ENCODE assay signal across 9 mouse cellular contexts in genomic region chr11:102408888-102409794, GRCm38 (mm10). TPM values are rescaled to one million over a fixed set of nuclear protein-coding genes. Genes with fewer than 3 reads are reported as not detected.
DNase-seq lines count a peak whose midpoint lies in the region; ATAC-seq and TF ChIP-seq lines count a peak whose summit lies in the region.
"Had no signal": no experiment of that assay in that cellular context is flagged by ENCODE, and none has a peak within 500 bp of the region (broad histone marks: within the 10 kb centered on the region; RNA-seq: fewer than 3 reads in every experiment).

No protein-coding gene starts in this region.

- peak overlapping the region; percentile 99 for H3K27ac ChIP-seq in heart, embryonic 11.5 days (ENCODE audit: low read depth, low read length)
- peak overlapping the region; percentile 89 for H3K27ac ChIP-seq in ES-E14 (ENCODE audit: insufficient read depth, low read depth, low read length, poor library complexity, severe bottlenecking)
- H3K27ac ChIP-seq in heart, postnatal 0 days (ENCODE audit: low read depth) = peak overlapping the region; percentile 86
- no peak overlapping the region for H3K27ac ChIP-seq in midbrain, embryonic 11.5 days (ENCODE audit: low read depth, low read length)

- in situ Hi-C loops in ES-E14 (cut with MboI; ENCODE audit: low sequenced_read_pairs in 2 of 2, unreplicated experiment in 2 of 2) = no loop called here

- no peak for TF ChIP-seq CTCF in heart, postnatal 0 days (IDR thresholded peaks at IDR 0.05; ENCODE audit: low read depth)

- H3K9me3 ChIP-seq in heart, embryonic 11.5 days (replicated peaks; ENCODE audit: control insufficient read depth, low read length) = no peaks in the 10 kb centered on the region
- H3K9me3 ChIP-seq in ES-E14 (ENCODE audit: control insufficient read depth, insufficient read depth, low read depth, low read length) = no peaks in the 10 kb centered on the region
- no peaks in the 10 kb centered on the region for H3K9me3 ChIP-seq in heart, postnatal 0 days (replicated peaks; ENCODE audit: control insufficient read depth, low read length)
- no peaks in the 10 kb centered on the region for H3K9me3 ChIP-seq in midbrain, embryonic 11.5 days (ENCODE audit: control insufficient read depth, low read length)

- H3K4me2 ChIP-seq in heart, embryonic 11.5 days = peak overlapping the region; percentile 90
- H3K4me2 ChIP-seq in heart, postnatal 0 days (ENCODE audit: low read depth, low read length) = peak overlapping the region; percentile 66
- peak overlapping the region; percentile 88 for H3K4me2 ChIP-seq in midbrain, embryonic 11.5 days

- peak overlapping the region; percentile 54; the same call in 1 of the 2 replicates for H3K9ac ChIP-seq in heart, embryonic 11.5 days (ENCODE audit: low read depth, low read length)
- H3K9ac ChIP-seq in ES-E14 (ENCODE audit: insufficient read depth, low read depth, low read length, poor library complexity, severe bottlenecking) = peak overlapping the region; percentile 87
- no peak overlapping the region for H3K9ac ChIP-seq in heart, postnatal 0 days (replicated peaks; ENCODE audit: low read depth, low read length)
- H3K9ac ChIP-seq in midbrain, embryonic 11.5 days (ENCODE audit: low read length) = peak overlapping the region; percentile 20; the same call in 1 of the 2 replicates

- H3K36me3 ChIP-seq in heart, embryonic 11.5 days (ENCODE audit: control insufficient read depth, insufficient read depth, low read length) = peaks cover 2% of the 10 kb centered on the region; the same call in 1 of the 2 replicates
- peaks cover 18% of the 10 kb centered on the region for H3K36me3 ChIP-seq in ES-E14 (ENCODE audit: control insufficient read depth, insufficient read depth, low read length, poor library complexity, severe bottlenecking)
- H3K36me3 ChIP-seq in heart, postnatal 0 days (replicated peaks; ENCODE audit: control insufficient read depth, insufficient read depth, low read length) = peaks cover 9% of the 10 kb centered on the region
- 0 out of 2 replicates have a peak, but pooled peaks cover 5% of the 10 kb centered on the region for H3K36me3 ChIP-seq in midbrain, embryonic 11.5 days (ENCODE audit: control insufficient read depth, insufficient read depth, low read length)

- peaks cover 11% of the 10 kb centered on the region for H3K4me1 ChIP-seq in heart, embryonic 11.5 days (ENCODE audit: control insufficient read depth, insufficient read depth, low read length)
- H3K4me1 ChIP-seq in ES-E14 (ENCODE audit: control insufficient read depth in 2 of 2, insufficient read depth in 2 of 2, low read length in 2 of 2, poor library complexity in 1 of 2) = peaks cover 0 to 13% of the 10 kb centered on the region in 2 experiments; a peak in 2 of 4 replicates
- peaks cover 15% of the 10 kb centered on the region for H3K4me1 ChIP-seq in heart, postnatal 0 days (ENCODE audit: control insufficient read depth, insufficient read depth)
- peaks cover 13% of the 10 kb centered on the region for H3K4me1 ChIP-seq in midbrain, embryonic 11.5 days (ENCODE audit: control insufficient read depth, insufficient read depth, low read length)

- peak overlapping the region; percentile 90 for H3K4me3 ChIP-seq in heart, embryonic 11.5 days (ENCODE audit: low read depth, low read length)
- peak overlapping the region; percentile 61 to 70 for H3K4me3 ChIP-seq in ES-E14 (ENCODE audit: insufficient read depth in 1 of 2, low read depth in 1 of 2, low read length in 2 of 2, poor library complexity in 1 of 2, severe bottlenecking in 1 of 2)
- H3K4me3 ChIP-seq in heart, postnatal 0 days (ENCODE audit: low read depth, low read length) = peak overlapping the region; percentile 93
- H3K4me3 ChIP-seq in midbrain, embryonic 11.5 days (ENCODE audit: low read depth, low read length) = peak overlapping the region; percentile 81

- H3K27me3 ChIP-seq in heart, embryonic 11.5 days (ENCODE audit: control insufficient read depth, insufficient read depth, low read length) = no peaks in the 10 kb centered on the region
- H3K27me3 ChIP-seq in heart, postnatal 0 days (ENCODE audit: control insufficient read depth, insufficient read depth, low read length) = no peaks in the 10 kb centered on the region
- no peaks in the 10 kb centered on the region for H3K27me3 ChIP-seq in midbrain, embryonic 11.5 days (ENCODE audit: control insufficient read depth, insufficient read depth, low read length)

- no peak for ATAC-seq in heart, embryonic 11.5 days (replicated peaks; ENCODE audit: insufficient number of reproducible peaks, low FRiP score, low TSS enrichment)
- no peak for ATAC-seq in heart, postnatal 0 days (ENCODE audit: insufficient read depth, low read depth)
- no peak for ATAC-seq in midbrain, embryonic 11.5 days (ENCODE audit: low FRiP score)

- no peak for DNase-seq in heart, postnatal 4 days
- no peak for DNase-seq in ES-E14 (ENCODE audit: low read depth, low spot score)
- no peak for DNase-seq in heart, postnatal 0 days (ENCODE audit: low spot score)
- no peak for DNase-seq in midbrain, embryonic 11.5 days (ENCODE audit: low spot score, missing footprints)
- no peak for DNase-seq in retina, embryonic 14.5 days (ENCODE audit: low spot score)
- no peak for DNase-seq in right cerebral cortex, adult 2 months (ENCODE audit: low spot score in 2 of 2)
- DNase-seq in lung, postnatal 4 days = no peak

- 36% methylated on average over 14 of the region's 15 CpGs for WGBS in heart, embryonic 11.5 days (ENCODE audit: insufficient replicate concordance)
- 35% methylated on average over 15 of the region's 15 CpGs for WGBS in heart, postnatal 0 days
- 49% methylated on average over 15 of the region's 15 CpGs for WGBS in midbrain, embryonic 11.5 days

- no peak for TF ChIP-seq EP300 in heart, postnatal 0 days (IDR thresholded peaks at IDR 0.05; ENCODE audit: low read depth)

TF ChIP-seq in ES-E14, 5 proteins besides CTCF, POLR2A, EP300 and RAD21:
- TF ChIP-seq CHD2 (IDR thresholded peaks at IDR 0.05; ENCODE audit: low read depth, low read length) (no peak), ZNF384 (IDR thresholded peaks at IDR 0.05; ENCODE audit: low read depth, low read length) (peak; percentile 50; the same call in 1 of the 2 replicates), ZC3H11A (IDR thresholded peaks at IDR 0.05; ENCODE audit: borderline replicate concordance, low read depth, low read length) (no peak)

RNA-seq across cellular contexts. Expression of gene Slc25a39, which starts 1.4 kb away (rescaled TPM):
- 274 and 281 TPM in 2 replicates for polyA plus RNA-seq in heart, embryonic 11.5 days (2014; fragmentation: Nextera tagmentation; extraction: Ambion mirVana)
- total RNA-seq in heart, postnatal 4 days (2021) = 100 to 1,000 TPM; 161 to 165 TPM
- 152 and 175 TPM in 2 replicates for total RNA-seq in ES-E14 (2012; rRNA removed)
- total RNA-seq in heart, postnatal 0 days (2014; rRNA removed; ENCODE audit: low replicate concordance) = 281 and 322 TPM in 2 replicates
- 267 and 269 TPM in 2 replicates for polyA plus RNA-seq in heart, postnatal 0 days (2015; fragmentation: Nextera tagmentation; extraction: Ambion mirVana)
- 167 and 193 TPM in 2 replicates for polyA plus RNA-seq in midbrain, embryonic 11.5 days (2014; fragmentation: Nextera tagmentation; extraction: Ambion mirVana)

RNA-seq across cellular contexts. Expression of gene Rundc3a, which starts 15.9 kb away (rescaled TPM):
- polyA plus RNA-seq in heart, embryonic 11.5 days (2014; fragmentation: Nextera tagmentation; extraction: Ambion mirVana) = 1.3 TPM in 2 replicates
- 1 to 10 TPM in 1 of 2 experiments, under 1 TPM in 1; 0.50 to 1.9 TPM for total RNA-seq in heart, postnatal 4 days (2021)
- total RNA-seq in ES-E14 (2012; rRNA removed) = 6.7 and 15.9 TPM in 2 replicates
- total RNA-seq in heart, postnatal 0 days (2014; rRNA removed; ENCODE audit: low replicate concordance) = 12.5 TPM in 1 of 2 replicates, not detected in the other
- polyA plus RNA-seq in heart, postnatal 0 days (2015; fragmentation: Nextera tagmentation; extraction: Ambion mirVana) = 0.74 and 0.92 TPM in 2 replicates
- polyA plus RNA-seq in midbrain, embryonic 11.5 days (2014; fragmentation: Nextera tagmentation; extraction: Ambion mirVana) = 42.0 and 43.0 TPM in 2 replicates

RNA-seq across cellular contexts. Expression of gene Grn, which starts 21.0 kb away (rescaled TPM):
- 110 and 113 TPM in 2 replicates for polyA plus RNA-seq in heart, embryonic 11.5 days (2014; fragmentation: Nextera tagmentation; extraction: Ambion mirVana)
- total RNA-seq in heart, postnatal 4 days (2021) = 100 to 1,000 TPM; 141 to 144 TPM
- total RNA-seq in ES-E14 (2012; rRNA removed) = 81.5 and 154 TPM in 2 replicates
- 134 and 162 TPM in 2 replicates for total RNA-seq in heart, postnatal 0 days (2014; rRNA removed; ENCODE audit: low replicate concordance)
- 174 and 176 TPM in 2 replicates for polyA plus RNA-seq in heart, postnatal 0 days (2015; fragmentation: Nextera tagmentation; extraction: Ambion mirVana)
- polyA plus RNA-seq in midbrain, embryonic 11.5 days (2014; fragmentation: Nextera tagmentation; extraction: Ambion mirVana) = 36.8 and 39.3 TPM in 2 replicates

RNA-seq across cellular contexts. Expression of gene Fam171a2, which starts 38.3 kb away (rescaled TPM):
- polyA plus RNA-seq in heart, embryonic 11.5 days (2014; fragmentation: Nextera tagmentation; extraction: Ambion mirVana) = 3.1 and 5.1 TPM in 2 replicates
- 10 to 100 TPM; 30.2 to 30.5 TPM for total RNA-seq in heart, postnatal 4 days (2021)
- 6.7 and 13.1 TPM in 2 replicates for total RNA-seq in ES-E14 (2012; rRNA removed)
- total RNA-seq in heart, postnatal 0 days (2014; rRNA removed; ENCODE audit: low replicate concordance) = 40.8 and 58.6 TPM in 2 replicates
- polyA plus RNA-seq in heart, postnatal 0 days (2015; fragmentation: Nextera tagmentation; extraction: Ambion mirVana) = 1.7 and 1.8 TPM in 2 replicates
- polyA plus RNA-seq in midbrain, embryonic 11.5 days (2014; fragmentation: Nextera tagmentation; extraction: Ambion mirVana) = 7.2 and 10.6 TPM in 2 replicates
- total RNA-seq: neutrophil, adult 5-6 weeks had no signal

RNA-seq across cellular contexts. Expression of gene Slc4a1, which starts 43.1 kb away (rescaled TPM):
- 102 and 112 TPM in 2 replicates for polyA plus RNA-seq in heart, embryonic 11.5 days (2014; fragmentation: Nextera tagmentation; extraction: Ambion mirVana)
- total RNA-seq in heart, postnatal 4 days (2021) = 10 to 100 TPM in 1 of 2 experiments, 1 to 10 TPM in 1; 7.2 to 22.1 TPM
- total RNA-seq in ES-E14 (2012; rRNA removed) = 0.18 and 0.21 TPM in 2 replicates
- 1.9 and 7.5 TPM in 2 replicates for total RNA-seq in heart, postnatal 0 days (2014; rRNA removed; ENCODE audit: low replicate concordance)
- 1.3 and 3.1 TPM in 2 replicates for polyA plus RNA-seq in heart, postnatal 0 days (2015; fragmentation: Nextera tagmentation; extraction: Ambion mirVana)
- 30.6 and 31.3 TPM in 2 replicates for polyA plus RNA-seq in midbrain, embryonic 11.5 days (2014; fragmentation: Nextera tagmentation; extraction: Ambion mirVana)
